Mouse (Mus musculus) gonadal fat pad, adult 2 months (tissue): ENCODE measurements around the gene Kras. TPM values are rescaled to one million over a fixed set of nuclear protein-coding genes. Genes with fewer than 3 reads are reported as not detected.

Experiments
- DNase-seq: peaks from one replicate; pipeline ENCODE4 v3.0.0-alpha.2; 2012; ENCODE audit warnings: low read depth
- polyA plus RNA-seq: library from polyadenylated mRNA; depleted of rRNA; stranded (reverse); fragments of >200 nt; gene quantifications from 2 replicates; pipeline ENCODE4 v1.2.3, GENCODE M21; 2012; rRNA removed

The Kras gene
- polyA plus RNA-seq, 1 experiment: 18.1 TPM

- DNase-seq: no peak
Observed at GRCm38 (mm10) chr6:145187093-145188088, 62.6 kb downstream of the Kras start.

GRCm38 (mm10) chr6:145186096-145186495 lies 63.9 kb downstream of the Kras start:
- no peak for DNase-seq

GRCm38 (mm10) chr6:145182044-145182443 lies 68.0 kb downstream of the Kras start:
- DNase-seq: no peak

GRCm38 (mm10) chr6:145179665-145180064 lies 70.4 kb downstream of the Kras start:
- DNase-seq: no peak

GRCm38 (mm10) chr6:145176474-145176873 lies 73.6 kb downstream of the Kras start:
- no peak for DNase-seq

- no peak for DNase-seq
Observed at GRCm38 (mm10) chr6:145175571-145175981, 74.5 kb downstream of the Kras start.

GRCm38 (mm10) chr6:145173781-145174191 lies 76.3 kb downstream of the Kras start:
- no peak for DNase-seq

- no peak for DNase-seq
Observed at GRCm38 (mm10) chr6:145171892-145172606, 78.0 kb downstream of the Kras start.

Other genes starting within 250 kb of the Kras start
- 1.8 and 1.9 TPM in 2 replicates for gene Bcat1, start 174.1 kb downstream of the Kras start, polyA plus RNA-seq
- 5.3 and 7.3 TPM in 2 replicates for gene Lrmp, start 134.6 kb downstream of the Kras start, polyA plus RNA-seq
- gene Casc1, start 39.2 kb downstream of the Kras start, polyA plus RNA-seq: 2.4 and 2.6 TPM in 2 replicates
- 18.3 and 20.6 TPM in 2 replicates for gene Etfrf1, start 39.1 kb downstream of the Kras start, polyA plus RNA-seq